Mouse (Mus musculus) retina, postnatal 1 day (tissue): ENCODE measurements around the gene Ugt2b1.
"Not testable (repeated sequence)": the region's sequence is repeated elsewhere in the genome, so short reads cannot be mapped to it uniquely, and the experiment has no call there.

ENCODE experiments used
- DNase-seq: peaks from one replicate; pipeline ENCODE4 v3.0.0-alpha.2; 2012

Ugt2b1 gene

DNA sequence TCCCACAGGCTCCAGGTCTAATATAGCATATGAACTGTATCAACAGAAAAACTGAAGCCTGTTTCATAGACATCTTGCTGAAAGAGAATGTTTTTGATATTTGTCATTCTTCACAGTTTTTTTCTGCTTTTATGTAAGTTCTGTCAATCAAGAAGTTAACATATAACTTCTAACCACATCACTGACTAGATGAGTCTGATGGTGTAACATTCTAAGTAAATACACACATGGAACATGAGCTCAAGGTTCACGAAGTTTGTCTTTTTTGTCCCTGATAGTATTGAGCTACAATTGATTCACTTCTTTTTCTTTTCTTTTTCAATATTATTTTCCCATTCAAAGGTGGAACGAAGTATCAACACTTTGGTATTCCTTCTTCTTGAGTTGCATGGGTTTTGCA is at the start of gene Ugt2b1:
Gene Ugt2b1 (minus strand): TSS at position 105 of the 400 bp plus-strand sequence.
- DNase-seq = no peak

GRCm38 (mm10) chr5:86967271-86967670 is 40.9 kb upstream of the Ugt2b1 start:
- not testable (repeated sequence) for DNase-seq

DNA sequence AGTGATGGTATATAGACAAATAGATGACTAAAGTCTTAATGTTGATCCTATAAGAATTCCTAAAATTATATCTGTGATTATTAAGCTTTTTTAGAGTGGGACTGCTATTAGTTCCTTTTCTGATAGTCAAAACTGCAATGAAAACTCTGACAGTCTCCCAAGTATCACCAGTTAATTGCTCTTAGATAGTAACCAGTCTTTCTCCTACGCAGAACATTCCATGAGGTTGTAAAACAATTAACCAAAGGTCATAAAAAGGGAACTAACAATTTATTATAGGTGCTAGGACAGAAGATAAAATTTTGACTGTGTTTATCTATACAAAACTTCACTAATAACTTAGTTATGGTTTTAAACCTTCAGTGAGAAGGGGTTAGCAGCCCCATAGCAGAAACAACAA is 36.5 kb upstream of the Ugt2b1 start:
- not testable (repeated sequence) for DNase-seq

- DNase-seq = no peak
Observed at GRCm38 (mm10) chr5:86961587-86962358, 35.4 kb upstream of the Ugt2b1 start.

GRCm38 (mm10) chr5:86960504-86960903 is 34.2 kb upstream of the Ugt2b1 start:
- no peak for DNase-seq

GRCm38 (mm10) chr5:86942111-86942510 is 15.8 kb upstream of the Ugt2b1 start:
- no peak for DNase-seq

DNA sequence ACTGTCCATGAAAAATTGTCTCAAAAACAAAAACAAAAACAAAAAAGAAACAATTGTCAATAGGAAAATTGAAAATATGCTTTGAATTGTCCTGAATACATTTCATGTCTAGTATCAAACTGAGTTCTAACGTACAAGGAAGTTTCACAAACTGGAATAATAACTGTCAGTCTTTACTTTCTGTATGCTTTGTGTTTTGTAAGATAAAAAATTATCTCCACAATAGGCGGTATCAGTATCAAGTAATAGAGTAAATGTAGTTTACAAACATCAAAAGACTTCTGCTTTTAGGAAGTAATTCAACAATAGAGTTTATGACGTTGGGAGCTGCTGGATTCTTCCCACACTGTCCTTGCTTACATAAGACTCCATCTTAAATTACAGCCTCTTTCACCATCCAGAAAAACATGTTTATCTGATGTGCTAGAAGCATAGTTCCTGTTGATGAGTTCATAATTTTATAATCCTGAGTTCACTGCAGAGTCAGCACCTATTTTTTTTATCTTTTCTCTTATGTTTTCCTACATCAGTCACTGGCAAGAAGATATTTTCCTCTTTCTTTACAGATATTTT is 5.6 kb downstream of the Ugt2b1 start:
- no peak for DNase-seq

DNA sequence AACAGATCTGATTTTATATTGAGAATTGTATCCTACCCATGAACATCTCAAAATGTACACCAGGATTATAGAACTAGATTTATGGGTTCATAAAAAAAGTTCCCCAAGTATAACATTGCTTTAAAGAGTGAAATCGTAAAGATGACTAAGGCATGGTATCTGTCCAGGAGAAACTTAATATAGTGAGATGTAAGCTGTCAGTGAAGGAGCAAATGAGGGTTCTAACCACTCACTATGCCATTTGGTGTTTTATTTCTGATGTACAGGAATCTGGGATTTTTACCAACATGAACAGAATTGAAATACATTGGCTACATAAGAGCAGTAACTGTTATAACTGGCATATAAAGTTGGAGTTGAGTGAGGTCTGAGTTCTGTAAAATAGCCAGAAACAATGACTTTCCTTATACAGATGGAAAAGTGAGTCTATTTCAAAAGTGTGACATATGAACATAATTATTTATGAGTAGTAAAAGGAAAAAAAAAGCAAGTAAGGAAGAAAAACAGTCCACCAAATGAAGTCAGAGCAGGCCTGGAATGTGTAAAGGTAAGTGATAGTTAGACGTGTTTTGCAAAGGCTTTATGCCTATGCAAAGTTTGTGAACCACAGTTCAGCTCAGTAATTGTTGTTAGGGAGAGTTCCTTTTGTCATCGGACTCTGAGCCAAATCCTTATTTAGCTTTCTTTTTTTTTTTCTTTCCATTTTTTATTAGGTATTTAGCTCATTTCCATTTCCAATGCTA is 14.8 kb downstream of the Ugt2b1 start:
- no peak for DNase-seq

GRCm38 (mm10) chr5:86910770-86911169 is 15.6 kb downstream of the Ugt2b1 start:
- DNase-seq = no peak

DNA sequence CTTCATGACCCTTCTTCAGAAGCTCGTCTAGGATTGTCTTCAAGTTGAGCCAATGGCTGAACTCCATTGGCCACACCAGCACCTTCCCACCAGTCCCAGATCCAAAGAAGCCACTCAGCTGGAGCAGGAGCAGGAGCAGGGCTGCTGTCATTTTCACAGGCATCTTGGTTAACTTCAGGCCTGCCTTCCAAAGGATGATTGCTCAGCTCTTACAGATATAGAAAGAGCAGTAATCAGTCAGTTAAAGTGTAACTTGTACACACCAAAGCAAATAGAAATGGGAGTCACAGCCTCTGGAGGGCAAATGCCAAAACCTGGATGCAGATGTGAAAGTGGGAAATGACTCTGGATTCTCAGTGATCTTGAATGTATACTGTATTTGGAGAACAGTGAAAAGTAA is 19.6 kb downstream of the Ugt2b1 start, which contains the start of gene Ugt2b34:
Gene Ugt2b34 (minus strand): TSS at position 180 of the 400 bp plus-strand sequence.
- no peak for DNase-seq

- no peak for DNase-seq
Observed at GRCm38 (mm10) chr5:86889933-86890332, 36.4 kb downstream of the Ugt2b1 start.

GRCm38 (mm10) chr5:86888420-86888819 is 37.9 kb downstream of the Ugt2b1 start:
- no peak for DNase-seq

GRCm38 (mm10) chr5:86887081-86887480 is 39.2 kb downstream of the Ugt2b1 start:
- no peak for DNase-seq

DNA sequence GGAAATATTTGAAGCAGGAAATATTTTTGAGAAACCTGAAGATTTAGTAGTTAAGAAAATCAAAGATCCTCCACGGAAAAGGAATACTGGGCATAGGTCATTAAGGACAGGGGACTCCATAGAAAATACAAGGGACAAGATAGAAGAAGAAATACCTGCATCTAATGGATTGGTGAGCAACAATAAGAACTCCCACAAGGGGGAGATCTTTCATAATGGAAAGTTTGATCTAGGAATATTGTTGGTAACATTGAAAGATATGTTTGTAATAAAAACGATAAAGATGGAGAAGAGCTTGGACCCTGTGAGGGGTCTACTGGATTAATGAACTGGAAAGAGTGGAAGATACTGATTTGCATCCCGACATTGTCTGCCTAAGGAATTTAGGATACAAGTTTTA is 39.7 kb downstream of the Ugt2b1 start:
- DNase-seq = peak; percentile 8

DNA sequence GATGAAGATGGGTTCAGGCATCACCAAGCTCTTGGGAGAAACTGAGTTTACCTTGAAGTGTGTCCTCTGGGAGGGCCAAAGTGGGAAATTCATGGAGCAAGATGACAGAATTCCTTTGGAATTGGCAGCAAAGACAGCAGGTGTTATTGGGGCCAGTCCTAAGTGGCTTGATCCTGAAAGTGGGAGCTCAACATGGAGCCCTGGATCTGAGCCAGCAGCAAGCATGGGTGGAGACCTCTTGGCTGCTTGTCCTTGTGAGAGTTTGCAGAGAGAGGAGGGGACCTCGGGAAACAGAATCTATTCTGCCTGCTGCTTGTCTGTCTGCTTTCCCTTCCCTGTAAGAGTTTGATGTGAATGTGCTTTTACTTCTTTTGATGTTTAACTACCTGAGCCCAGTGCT is 54.5 kb downstream of the Ugt2b1 start:
- no peak for DNase-seq
